Mouse (Mus musculus) E14TG2a.4 (cell line): ENCODE measurements around the gene Aup1.

Source experiments
- CTCF ChIP-seq: conservative IDR thresholded peaks from 2 replicates; pipeline ENCODE4 v1.5.1; 2014; ENCODE audit warnings: low read length
- NANOG ChIP-seq: IDR thresholded peaks from 2 replicates; pipeline ENCODE4 v1.6.1; 2014; ENCODE audit warnings: borderline replicate concordance, low read length, mixed read lengths

DNA sequence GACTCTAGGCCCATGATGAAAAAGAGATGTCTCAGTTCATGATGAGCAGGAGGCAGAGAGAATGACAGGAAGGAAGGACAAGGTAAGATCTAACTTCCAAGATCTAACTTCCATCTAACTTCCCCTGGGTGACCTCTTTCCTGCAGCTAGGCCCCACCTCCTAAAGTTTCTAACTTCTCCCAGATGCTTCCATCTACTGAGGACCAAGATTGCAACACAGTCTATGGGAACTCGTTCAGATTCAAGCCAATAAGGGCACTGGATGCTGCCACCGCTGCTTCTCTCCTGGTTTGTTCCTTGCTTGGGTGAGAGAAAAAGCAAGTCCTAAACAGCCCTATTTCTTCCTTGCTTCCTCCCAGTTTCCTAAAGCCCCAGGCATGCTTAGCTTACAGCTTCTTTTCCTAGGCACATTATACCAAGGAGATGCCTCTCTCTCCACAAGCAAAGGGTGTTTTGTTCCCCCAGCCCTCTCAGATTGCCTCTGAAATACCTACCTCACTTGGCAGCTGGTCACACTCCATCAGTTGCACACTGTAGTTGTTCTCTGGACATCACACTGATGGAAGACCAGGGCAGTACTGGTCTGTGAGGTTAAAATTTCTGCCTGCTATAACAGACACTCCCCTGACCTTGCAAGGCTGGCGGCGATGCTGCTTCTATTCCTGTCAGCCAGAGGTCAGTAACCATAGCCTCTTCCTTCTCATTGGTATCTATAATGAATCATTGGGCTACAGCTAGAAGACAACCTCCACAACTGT, 33.3 kb upstream of the Aup1 start:
- TF ChIP-seq CTCF, result no peak
- no peak for TF ChIP-seq NANOG
